Mouse (Mus musculus) liver, postnatal 0 days (tissue): ENCODE data around the gene Fam228b.

Experiments
- CTCF ChIP-seq: sonication (generic); IDR thresholded peaks from 2 replicates; pipeline ENCODE4 v1.5.1; 2016; ENCODE audit warnings: antibody characterized with exemption, low read depth
- EP300 ChIP-seq: IDR thresholded peaks from 2 replicates; pipeline ENCODE4 v1.6.1; 2016; ENCODE audit warnings: antibody characterized with exemption, low read depth, mild to moderate bottlenecking

DNA sequence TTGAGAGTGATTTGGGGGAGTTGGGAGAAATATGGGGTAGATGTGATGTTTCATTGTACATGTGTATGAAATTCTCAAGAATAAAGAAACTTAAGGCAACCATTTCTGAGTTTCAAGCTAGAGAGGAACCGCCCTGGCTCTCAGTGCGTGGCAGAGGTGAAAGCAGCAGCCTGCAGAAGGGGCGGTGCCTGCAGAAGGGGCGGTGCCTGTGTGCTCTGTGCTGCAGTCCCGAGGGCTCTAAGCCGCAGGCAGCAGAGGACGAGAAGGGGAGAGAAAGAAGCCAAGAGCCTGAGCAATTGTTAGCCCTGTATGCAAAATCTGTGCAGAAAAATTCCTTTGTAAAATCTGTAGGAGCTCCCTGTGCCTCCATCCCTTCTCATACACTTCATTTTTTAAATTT lies 51.6 kb downstream of the Fam228b start:
- TF ChIP-seq CTCF (no peak), EP300 (no peak)
